Mouse (Mus musculus) ovary, adult 2 months (tissue): ENCODE measurements around the gene Arl6ip1. TPM values are rescaled to one million over a fixed set of nuclear protein-coding genes. Genes with fewer than 3 reads are reported as not detected.

Source experiments
- polyA plus RNA-seq: library from polyadenylated mRNA; depleted of rRNA; stranded (reverse); fragments of >200 nt; gene quantifications from 2 replicates; pipeline ENCODE4 v1.2.3, GENCODE M21; 2012; rRNA removed

Gene Arl6ip1
- polyA plus RNA-seq: 41.0 and 77.2 TPM in 2 replicates

DNA sequence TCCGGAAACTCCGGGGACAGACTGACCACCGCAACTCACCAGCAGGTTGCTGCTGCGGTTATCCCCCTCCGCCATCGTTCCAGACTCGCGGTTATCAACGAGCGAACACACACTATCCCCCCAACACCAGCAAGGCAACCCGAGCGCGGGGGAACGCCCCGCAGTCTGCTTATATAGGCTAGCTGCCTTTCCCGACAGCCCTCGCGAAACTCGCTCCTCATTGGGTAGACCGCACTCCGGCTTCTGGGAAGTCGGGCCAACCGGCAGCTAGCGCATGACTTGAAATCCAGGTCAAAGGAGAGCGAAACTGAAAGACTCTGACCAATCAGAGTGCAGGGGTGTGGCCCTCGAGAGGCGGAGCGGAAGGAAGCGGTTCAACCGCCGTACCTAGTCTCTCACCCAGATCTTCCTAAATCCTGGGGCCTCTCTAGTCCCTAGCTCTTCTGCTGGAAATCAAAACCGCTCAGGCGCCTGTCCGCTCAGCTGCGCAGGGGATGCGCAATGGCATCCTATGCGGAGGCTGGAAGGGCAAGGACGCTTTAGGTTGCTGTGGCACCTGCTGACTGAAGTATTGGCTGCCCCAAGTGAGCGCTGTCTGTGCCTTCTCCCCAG lies at the start of gene Arl6ip1:
TSS of gene Arl6ip1 (minus strand) at position 233 of the 612 bp plus-strand sequence.

DNA sequence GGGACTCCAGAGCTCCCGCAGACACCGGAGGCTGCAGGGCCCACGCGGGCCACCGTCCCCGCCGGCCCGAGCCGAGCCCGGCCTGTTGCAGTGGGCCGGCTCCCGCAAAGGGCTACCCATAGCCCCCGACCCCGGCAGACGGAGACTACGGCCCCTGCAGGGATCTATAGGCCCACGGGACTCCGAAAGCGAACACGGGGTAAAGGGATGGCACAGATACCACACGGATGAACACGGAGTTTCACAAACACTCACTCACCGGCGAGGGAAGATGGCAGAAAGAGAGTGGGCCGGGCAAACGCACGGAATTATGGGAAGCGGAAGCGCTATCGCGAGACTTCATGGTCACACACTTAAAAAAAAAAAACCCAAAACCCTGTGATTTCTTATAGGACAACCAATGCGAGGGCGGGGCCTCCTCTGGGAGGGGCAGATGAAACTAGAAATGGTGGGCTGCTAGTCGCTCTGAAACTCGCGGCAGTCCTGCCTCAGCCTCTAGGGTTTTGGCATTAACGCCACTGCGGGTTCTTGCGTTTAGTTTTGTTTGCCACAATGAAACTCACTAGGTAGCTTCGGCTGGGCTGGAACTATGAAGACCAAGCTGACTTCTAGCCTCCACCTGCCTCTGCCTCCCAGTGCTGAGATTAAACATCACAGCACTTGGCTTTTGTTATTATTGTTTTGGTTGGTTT lies 13.4 kb downstream of the Arl6ip1 start, which contains the start of gene Rps15a:
TSS of gene Rps15a (minus strand) at position 312 of the 692 bp plus-strand sequence.

Other genes starting within 250 kb of the Arl6ip1 start
- 283 and 606 TPM in 2 replicates for gene Rps15a, start 13.5 kb downstream of the Arl6ip1 start, polyA plus RNA-seq
- 62.0 and 85.1 TPM in 2 replicates for gene Smg1, start 114.0 kb upstream of the Arl6ip1 start, polyA plus RNA-seq